24 mouse cellular contexts compared by ENCODE assay signal in the genomic region with DNA sequence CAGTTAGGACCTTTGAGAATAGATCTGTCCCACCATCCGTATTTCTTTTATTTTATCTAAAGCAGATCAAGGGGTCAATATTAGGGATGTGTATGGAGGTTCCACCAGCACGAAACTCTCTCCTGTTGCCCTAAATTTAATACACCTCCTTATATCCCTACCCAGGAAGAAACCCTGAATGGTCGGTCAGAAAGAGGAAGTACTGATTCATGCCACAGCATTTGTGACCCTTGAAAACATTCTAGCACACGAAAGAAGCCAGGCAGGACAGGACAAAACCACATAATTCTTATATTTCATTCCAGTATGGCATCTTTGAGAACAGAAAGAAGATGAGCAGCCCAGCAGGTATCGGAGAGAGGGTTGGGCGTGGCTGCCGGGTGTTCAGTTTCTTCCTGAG.
DNase-seq lines count a peak whose midpoint lies in the region; ATAC-seq and TF ChIP-seq lines count a peak whose summit lies in the region.
"Had no signal": no experiment of that assay in that cellular context is flagged by ENCODE, and none has a peak within 500 bp of the region (broad histone marks: within the 10 kb centered on the region; RNA-seq: fewer than 3 reads in every experiment).

No protein-coding gene starts in this region.

- peak; percentile 52 for ATAC-seq in granulocyte monocyte progenitor cell, adult 5-6 weeks (replicated peaks; ENCODE audit: poor library complexity, severe bottlenecking)
- ATAC-seq in megakaryocyte progenitor cell, adult 5-6 weeks (replicated peaks; ENCODE audit: poor library complexity), result peak; percentile 33; the same call in 1 of the 2 replicates
- ATAC-seq: CD4-positive, CD25-positive, alpha-beta regulatory T cell, adult 4 months; forebrain, embryonic 14.5 days; forebrain, embryonic 16.5 days had no signal

- dilution Hi-C loops in CH12.LX (cut with MboI; ENCODE audit: extremely low pct_ligation_motif_present, extremely low pct_unique_long_range_greater_than_20kb, low sequenced_read_pairs), result no loop called here

- TF ChIP-seq RAD21 in CH12.LX (IDR thresholded peaks at IDR 0.05; ENCODE audit: low read depth, low read length), result no peak

- H3K4me1 ChIP-seq in CH12.LX (ENCODE audit: control insufficient read depth in 1 of 2, insufficient read depth in 2 of 2), result peaks cover 0 to 10% of the 10 kb centered on the region in 2 experiments; a peak in 2 of 4 replicates
- H3K4me1 ChIP-seq: embryonic facial prominence, embryonic 15.5 days; forebrain, embryonic 12.5 days had no signal

- H3K4me2 ChIP-seq in CH12.LX (ENCODE audit: insufficient read depth, low read depth, poor library complexity, severe bottlenecking), result peak overlapping the region; percentile 48; the same call in 1 of the 2 replicates
- H3K4me2 ChIP-seq: embryonic facial prominence, embryonic 13.5 days; embryonic facial prominence, embryonic 15.5 days; forebrain, embryonic 12.5 days had no signal

- H3K27me3 ChIP-seq in CH12.LX (replicated peaks), result peaks cover 68% of the 10 kb centered on the region
- H3K27me3 ChIP-seq: embryonic facial prominence, embryonic 13.5 days; embryonic facial prominence, embryonic 15.5 days; forebrain, embryonic 12.5 days had no signal

- in situ Hi-C loops in CH12.LX (cut with MboI; ENCODE audit: low pct_ligation_motif_present, low pct_unique_long_range_greater_than_20kb, low sequenced_read_pairs), result no loop called here

- H3K79me2 ChIP-seq in CH12.LX (replicated peaks; ENCODE audit: control insufficient read depth, extremely low read depth, insufficient read depth, poor library complexity, severe bottlenecking), result no peaks in the 10 kb centered on the region

- no peak overlapping the region for H3K27ac ChIP-seq in CH12.LX (ENCODE audit: insufficient read depth, low read depth)
- H3K27ac ChIP-seq: embryonic facial prominence, embryonic 13.5 days; embryonic facial prominence, embryonic 15.5 days; forebrain, embryonic 10.5 days; forebrain, embryonic 12.5 days had no signal

- TF ChIP-seq EP300 in CH12.LX (IDR thresholded peaks at IDR 0.05; ENCODE audit: low read length), result no peak

- no peaks in the 10 kb centered on the region for H3K36me3 ChIP-seq in CH12.LX (replicated peaks in 1 of 2; ENCODE audit: control insufficient read depth in 1 of 2, insufficient read depth in 1 of 2, low read length in 1 of 2)
- H3K36me3 ChIP-seq: embryonic facial prominence, embryonic 13.5 days; embryonic facial prominence, embryonic 15.5 days; forebrain, embryonic 10.5 days; forebrain, embryonic 12.5 days had no signal

- H3K9ac ChIP-seq in CH12.LX (ENCODE audit: insufficient read depth, low read depth), result no peak overlapping the region
- H3K9ac ChIP-seq: embryonic facial prominence, embryonic 13.5 days; embryonic facial prominence, embryonic 15.5 days; forebrain, embryonic 12.5 days had no signal

- DNase-seq in CH12.LX (ENCODE audit: extremely low read depth), result no peak
- no peak for DNase-seq in right cerebral cortex, postnatal 25 days
- no peak for DNase-seq in kidney, postnatal 25 days
- DNase-seq in right cerebral cortex, adult 2 months (ENCODE audit: low spot score in 2 of 2), result no peak
- DNase-seq: adrenal gland, adult 2 months; adrenal gland, postnatal 10 days; adrenal gland, postnatal 25 days; B cell, adult 2 months; cerebellum, adult 11-12 months; cerebellum, adult 2 months; cerebellum, adult 9-10 months; cerebellum, postnatal 10 days; cerebellum, postnatal 25 days; embryo, embryonic 11 days had no signal

- no peak for TF ChIP-seq POLR2A in CH12.LX (IDR thresholded peaks at IDR 0.05; ENCODE audit: low read depth, low read length)

- H3K4me3 ChIP-seq in CH12.LX (replicated peaks in 1 of 3; ENCODE audit: low read depth in 2 of 3, low read length in 2 of 3, poor library complexity in 1 of 3), result no peak overlapping the region
- H3K4me3 ChIP-seq: embryonic facial prominence, embryonic 13.5 days; embryonic facial prominence, embryonic 15.5 days; erythroblast, embryonic 14.5 days; forebrain, embryonic 10.5 days; forebrain, embryonic 12.5 days had no signal

- TF ChIP-seq CTCF in CH12.LX (conservative IDR thresholded peaks at IDR 0.05 in 1 of 2, IDR thresholded peaks at IDR 0.05 in 1 of 2; ENCODE audit: low read depth in 2 of 2, low read length in 2 of 2), result no peak

- H3K9me3 ChIP-seq in CH12.LX (replicated peaks; ENCODE audit: low read length), result no peaks in the 10 kb centered on the region
- H3K9me3 ChIP-seq: embryonic facial prominence, embryonic 13.5 days; embryonic facial prominence, embryonic 15.5 days; forebrain, embryonic 10.5 days; forebrain, embryonic 12.5 days had no signal

TF ChIP-seq in CH12.LX, 34 proteins besides CTCF, POLR2A, EP300 and RAD21:
- TF ChIP-seq TBP (conservative IDR thresholded peaks at IDR 0.05; ENCODE audit: low read depth, low read length), result no peak
- no peak for TF ChIP-seq NRF1 (IDR thresholded peaks at IDR 0.05; ENCODE audit: low read depth, low read length)
- no peak for TF ChIP-seq UBTF (IDR thresholded peaks at IDR 0.05; ENCODE audit: low read depth, low read length)
- no peak for TF ChIP-seq IRF4 (IDR thresholded peaks at IDR 0.05; ENCODE audit: low read depth, low read length)
- TF ChIP-seq E2F4 (IDR thresholded peaks at IDR 0.05; ENCODE audit: insufficient replicate concordance, low read depth, low read length), result no peak
- no peak for TF ChIP-seq RCOR1 (conservative IDR thresholded peaks at IDR 0.05; ENCODE audit: low read depth, low read length)
- no peak for TF ChIP-seq POLR2AphosphoS2 (IDR thresholded peaks at IDR 0.05; ENCODE audit: low read depth, low read length)
- no peak for TF ChIP-seq CHD2 (IDR thresholded peaks at IDR 0.05; ENCODE audit: low read length)
- no peak for TF ChIP-seq JUN (IDR thresholded peaks at IDR 0.05; ENCODE audit: insufficient read depth, low read depth, low read length)
- no peak for TF ChIP-seq ELF1 (IDR thresholded peaks at IDR 0.05; ENCODE audit: low read depth, low read length)
- TF ChIP-seq MAZ (IDR thresholded peaks at IDR 0.05; ENCODE audit: low read depth, low read length), result no peak
- no peak for TF ChIP-seq MAFK (IDR thresholded peaks at IDR 0.05; ENCODE audit: insufficient replicate concordance, low read length)
- no peak for TF ChIP-seq ZC3H11A (IDR thresholded peaks at IDR 0.05; ENCODE audit: low read depth, low read length)
- TF ChIP-seq SMC3 (IDR thresholded peaks at IDR 0.05; ENCODE audit: low read depth, low read length), result no peak
- no peak for TF ChIP-seq NELFE (IDR thresholded peaks at IDR 0.05; ENCODE audit: low read depth, low read length)
- TF ChIP-seq MYC (IDR thresholded peaks at IDR 0.05; ENCODE audit: low read depth, low read length), result no peak
- no peak for TF ChIP-seq ZMIZ1 (IDR thresholded peaks at IDR 0.05; ENCODE audit: low read depth, low read length)
- TF ChIP-seq MAX (IDR thresholded peaks at IDR 0.05; ENCODE audit: low read length), result no peak
